Mouse (Mus musculus) ovary, adult 18-20 months (tissue): ENCODE results near the gene Paxbp1.

Source experiments
- DNase-seq: peaks from one replicate; pipeline ENCODE4 v3.0.0; 2022; ENCODE audit warnings: low spot score, mixed read lengths

Gene Paxbp1

DNA sequence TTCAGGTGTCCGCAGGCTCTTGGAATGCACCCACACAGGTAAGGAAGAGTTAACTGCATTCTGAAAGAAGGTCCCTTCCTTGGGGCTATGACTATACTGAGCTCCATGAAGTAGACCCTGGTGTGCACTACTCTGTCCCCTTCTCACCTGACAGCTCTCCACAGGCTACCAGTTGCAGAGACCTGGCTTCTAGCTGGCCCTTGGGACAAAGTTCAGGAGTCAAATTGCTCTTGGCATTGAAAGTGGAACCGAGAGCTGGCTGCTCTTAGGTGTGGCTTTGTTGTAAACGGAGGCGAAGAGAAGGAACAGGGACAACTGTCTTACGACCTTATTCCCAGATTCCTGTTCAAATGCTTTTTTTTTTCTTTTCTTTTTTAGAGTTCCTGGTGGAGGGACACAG lies 10.8 kb upstream of the Paxbp1 start:
- DNase-seq: no peak

GRCm38 (mm10) chr16:91053599-91053998 lies 9.3 kb upstream of the Paxbp1 start:
- no peak for DNase-seq

DNA sequence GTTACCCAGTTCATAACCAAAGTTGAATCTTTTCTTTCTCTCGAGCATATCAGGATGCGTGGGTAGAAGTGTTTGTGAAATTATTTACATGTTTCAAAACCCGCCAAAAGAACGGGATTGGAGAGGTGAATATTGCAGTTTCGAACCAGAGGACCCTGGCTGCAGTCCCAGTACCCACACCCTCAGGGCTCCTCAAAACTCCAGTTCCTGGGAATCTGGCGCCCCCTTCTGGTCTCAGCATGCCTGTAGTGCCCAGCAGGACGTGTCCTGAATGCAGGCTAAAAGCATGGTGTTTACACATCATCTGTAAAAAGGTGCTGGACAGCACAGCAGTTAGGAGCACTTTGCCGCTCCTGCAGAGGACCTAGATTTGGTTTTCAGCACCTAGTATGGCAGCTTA lies 1.2 kb upstream of the Paxbp1 start:
- DNase-seq: no peak

GRCm38 (mm10) chr16:91043461-91044248 lies 688 bp downstream of the Paxbp1 start:
- DNase-seq: peak; percentile 23

GRCm38 (mm10) chr16:91042640-91043039 lies 1.7 kb downstream of the Paxbp1 start:
- no peak for DNase-seq

- DNase-seq: no peak
These were observed 8.5 kb downstream of the Paxbp1 start for GRCm38 (mm10) chr16:91035866-91036265.

GRCm38 (mm10) chr16:91030751-91031150 lies 13.6 kb downstream of the Paxbp1 start:
- DNase-seq: no peak

GRCm38 (mm10) chr16:91029901-91030300 lies 14.4 kb downstream of the Paxbp1 start:
- DNase-seq: no peak

DNA sequence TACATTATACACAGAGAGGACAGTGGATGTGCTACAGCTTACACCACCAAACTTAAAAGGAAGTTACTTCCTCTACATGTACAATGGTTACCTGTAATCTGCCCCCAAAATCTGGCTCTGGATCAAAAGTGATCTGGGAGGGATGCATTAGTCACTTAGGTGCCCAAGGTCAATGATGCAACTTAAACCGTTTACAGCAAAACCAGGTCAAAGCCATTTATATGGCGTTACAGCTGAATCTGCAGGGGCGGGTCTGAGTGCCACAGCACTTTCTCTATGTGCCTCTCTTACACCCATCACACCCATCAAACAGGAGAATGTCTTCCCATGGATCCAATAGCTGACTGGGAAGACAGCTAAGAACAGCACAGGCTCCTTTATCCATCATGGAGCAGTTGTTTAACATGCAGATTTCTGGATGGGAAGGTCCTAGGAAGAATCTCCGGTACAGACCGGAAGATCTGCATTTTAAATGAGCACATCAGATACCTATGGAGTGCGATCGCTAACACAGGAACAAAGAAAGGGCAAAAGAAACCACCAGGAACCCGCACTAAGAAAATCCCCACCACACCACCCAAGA lies 15.1 kb downstream of the Paxbp1 start:
- DNase-seq: no peak

GRCm38 (mm10) chr16:91026290-91026689 lies 18.1 kb downstream of the Paxbp1 start:
- no peak for DNase-seq

DNA sequence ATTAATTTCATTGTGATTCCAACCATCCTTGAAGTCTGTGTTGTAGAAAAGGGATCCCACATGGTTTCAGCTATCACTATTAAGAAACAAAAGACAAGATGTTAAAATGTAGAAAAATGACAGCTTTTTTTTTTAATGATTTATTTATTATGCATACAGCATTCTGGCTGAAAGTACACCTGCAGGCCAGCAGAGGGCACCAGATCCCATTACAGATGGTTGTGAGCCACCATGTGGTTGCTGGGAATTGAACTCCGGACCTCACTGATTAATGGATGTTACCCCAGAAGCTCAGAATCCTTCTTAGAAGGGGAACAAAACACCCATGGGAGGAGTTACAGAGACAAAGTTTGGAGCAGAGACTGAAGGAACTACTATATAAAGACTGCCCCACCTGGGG lies 21.0 kb downstream of the Paxbp1 start:
- no peak for DNase-seq

- no peak for DNase-seq
These were observed 23.4 kb downstream of the Paxbp1 start for GRCm38 (mm10) chr16:91020842-91021483.

- DNase-seq: no peak
These were observed 24.9 kb downstream of the Paxbp1 start for GRCm38 (mm10) chr16:91019476-91019875.

DNA sequence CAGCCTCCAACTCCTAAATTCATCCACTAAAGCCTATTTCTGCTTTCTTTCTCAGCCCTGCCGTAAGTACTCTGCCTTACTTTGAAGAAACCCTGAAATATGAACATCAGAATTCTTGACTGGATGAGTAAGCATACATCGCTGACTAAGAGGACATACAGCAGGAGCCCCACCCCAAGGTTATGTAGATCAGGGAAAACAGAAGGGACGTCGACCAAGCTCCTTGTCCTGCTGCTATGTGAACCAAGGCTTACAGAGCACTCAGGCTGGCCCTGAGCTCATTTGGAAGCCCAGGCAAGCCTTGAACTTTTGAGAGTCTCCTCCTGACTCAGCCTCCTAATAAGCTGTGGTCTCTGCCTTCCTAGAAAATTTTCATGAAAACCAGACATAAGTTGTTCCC lies 28.6 kb downstream of the Paxbp1 start:
- no peak for DNase-seq

- no peak for DNase-seq
These were observed 32.5 kb downstream of the Paxbp1 start for GRCm38 (mm10) chr16:91011847-91012246.

DNA sequence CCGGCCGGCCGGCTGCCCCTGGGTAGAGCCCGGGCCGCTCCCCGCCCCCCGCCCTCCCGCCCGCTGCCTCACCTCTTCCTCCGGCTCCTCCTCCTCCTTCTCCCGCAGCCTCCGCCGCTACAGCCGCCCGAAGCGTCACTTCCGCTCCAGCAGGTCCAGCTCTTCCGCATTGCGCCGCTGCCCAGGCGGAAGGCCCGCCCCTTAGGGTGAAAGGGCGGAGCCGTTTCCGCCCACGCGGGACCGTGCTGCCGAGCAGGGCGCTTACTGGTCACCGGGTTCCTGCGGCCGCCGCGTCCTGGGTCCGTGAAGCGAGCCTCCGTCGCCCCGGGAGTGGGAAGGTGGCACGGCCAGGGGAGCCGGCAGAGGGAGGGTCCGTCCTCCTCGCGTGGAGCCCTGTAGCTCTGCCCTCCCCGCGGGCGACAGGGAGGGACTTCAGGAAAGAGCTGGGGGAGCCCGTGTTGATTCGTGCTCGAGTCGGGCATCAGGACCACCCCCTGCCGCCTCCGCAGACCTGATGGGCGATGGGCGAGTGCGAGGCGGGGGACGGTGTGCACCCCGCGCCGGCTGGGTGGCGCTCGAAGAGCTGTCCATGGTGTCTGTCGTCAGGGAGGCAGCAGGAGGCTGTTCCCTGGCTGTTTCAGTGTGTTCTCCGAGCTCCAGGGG lies 33.2 kb downstream of the Paxbp1 start, which contains the start of gene Synj1:
Synj1 (minus strand) TSS at position 288 of the 663 bp plus-strand sequence.
- DNase-seq: peak; percentile 92

GRCm38 (mm10) chr16:91010581-91011020 lies 33.7 kb downstream of the Paxbp1 start:
- no peak for DNase-seq

DNA sequence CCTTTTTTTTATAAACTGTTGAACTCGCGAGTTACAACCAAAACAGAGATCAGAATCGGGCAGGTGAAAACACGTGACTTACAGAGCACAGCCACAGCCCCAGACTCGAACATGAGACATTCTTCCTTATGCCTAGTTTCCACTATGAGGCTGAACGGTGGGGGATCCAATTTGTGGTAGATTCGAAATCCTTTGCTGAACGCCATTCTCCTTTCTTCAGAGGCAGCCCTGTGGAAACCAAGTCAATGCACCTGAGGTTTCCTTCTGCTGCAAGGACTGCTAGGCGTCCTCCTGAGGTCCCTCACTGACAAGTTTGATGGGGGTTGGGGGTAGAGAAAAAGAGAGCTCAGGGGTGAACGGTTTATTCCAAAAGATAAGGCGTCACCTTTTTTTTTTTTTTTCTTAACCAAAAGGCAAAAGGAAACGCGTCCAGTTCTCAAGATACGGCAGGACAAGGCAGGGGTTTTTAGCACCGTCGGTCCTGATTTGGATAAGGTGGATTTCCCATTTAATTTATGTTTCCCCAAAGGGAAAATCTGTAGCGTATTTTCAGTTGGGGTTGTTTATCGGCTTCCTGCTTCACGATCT lies 34.3 kb downstream of the Paxbp1 start:
- DNase-seq: no peak

DNA sequence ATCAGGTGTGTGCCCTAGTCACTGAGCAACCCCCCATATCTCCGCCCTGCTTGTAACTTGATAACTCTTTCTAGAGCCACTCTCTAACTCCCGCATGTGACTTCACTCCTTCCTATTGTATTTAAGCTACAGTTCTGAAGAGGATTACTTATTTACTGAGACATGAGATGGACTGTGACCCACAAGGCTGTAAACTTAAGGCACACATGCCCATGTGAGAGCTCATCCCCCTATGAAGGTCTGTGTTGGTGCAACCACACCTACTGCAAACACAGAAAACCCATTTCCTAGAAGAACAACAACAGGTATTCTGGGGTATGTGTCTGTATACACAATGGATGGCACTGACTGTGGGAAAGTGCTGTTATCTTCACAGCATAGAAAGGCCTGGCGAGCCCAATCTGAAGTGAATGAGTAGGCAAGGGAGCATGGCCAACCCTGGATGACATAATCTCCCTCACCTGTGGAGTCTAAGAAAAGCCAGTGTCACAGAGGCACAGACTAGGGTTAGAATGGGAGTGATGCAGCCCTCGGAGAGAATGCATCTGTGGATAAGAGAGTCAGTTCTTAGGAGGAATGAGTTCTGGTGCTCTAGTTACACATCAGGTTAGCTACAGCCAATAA lies 39.3 kb downstream of the Paxbp1 start:
- DNase-seq: no peak

DNA sequence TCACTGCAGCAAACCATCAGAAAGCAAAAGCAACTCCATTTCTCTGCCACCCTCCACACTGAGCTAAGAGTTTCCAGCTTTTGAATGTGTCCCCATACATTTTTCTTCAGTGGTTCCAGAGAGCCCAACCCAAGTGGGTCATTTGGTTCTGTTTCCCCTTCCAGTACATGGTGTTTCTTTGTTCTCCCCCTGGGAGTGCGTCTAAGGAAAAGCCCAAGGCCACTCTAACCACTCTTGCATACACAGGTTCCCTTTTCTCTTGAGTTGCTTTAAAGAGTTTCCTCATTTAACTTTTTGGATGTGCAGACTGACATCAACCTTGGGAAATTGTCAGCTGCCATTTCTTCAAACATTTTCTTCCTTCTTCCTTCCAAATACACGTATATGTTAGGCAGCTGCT lies 43.2 kb downstream of the Paxbp1 start:
- no peak for DNase-seq

DNA sequence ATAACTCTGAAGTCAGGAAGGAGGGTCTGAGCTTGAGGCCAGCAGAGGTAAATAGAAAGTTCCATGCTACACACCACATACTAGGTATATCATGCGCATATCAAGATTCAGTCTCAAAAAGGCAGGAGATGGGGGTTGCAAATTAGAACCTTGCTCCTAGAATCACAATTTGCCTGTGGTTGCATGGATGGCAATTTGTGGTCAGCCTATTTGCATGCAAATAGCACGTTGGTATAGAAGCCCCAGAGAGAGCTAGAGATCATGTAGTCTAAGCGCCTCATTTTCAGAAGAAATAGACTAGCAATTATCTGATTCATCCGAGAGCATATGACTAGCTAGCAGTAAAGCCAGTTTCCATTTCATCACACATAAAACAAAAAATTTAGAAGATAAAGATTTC lies 44.5 kb downstream of the Paxbp1 start:
- no peak for DNase-seq

DNA sequence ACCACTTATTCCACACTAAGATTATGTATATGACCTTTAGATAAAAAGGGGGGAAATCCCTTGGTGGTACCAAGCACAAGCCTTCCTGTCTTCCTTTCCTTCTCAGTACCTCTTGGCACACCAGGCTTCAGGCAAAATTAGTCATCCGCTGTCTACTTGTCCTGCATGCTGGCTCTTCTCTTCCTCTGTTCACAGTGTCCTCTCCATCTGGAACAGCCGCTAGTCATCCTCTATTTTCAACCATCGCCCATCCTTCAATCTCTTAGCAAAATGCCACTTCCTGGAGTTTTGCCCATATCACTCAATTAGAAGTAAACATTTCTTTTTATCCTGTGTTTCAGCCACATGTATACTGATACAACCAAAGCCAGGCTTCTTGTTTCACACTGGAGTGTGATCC lies 46.5 kb downstream of the Paxbp1 start:
- DNase-seq: no peak
